Mouse (Mus musculus): Measurements from ENCODE around the gene Phldb2.

DNA sequence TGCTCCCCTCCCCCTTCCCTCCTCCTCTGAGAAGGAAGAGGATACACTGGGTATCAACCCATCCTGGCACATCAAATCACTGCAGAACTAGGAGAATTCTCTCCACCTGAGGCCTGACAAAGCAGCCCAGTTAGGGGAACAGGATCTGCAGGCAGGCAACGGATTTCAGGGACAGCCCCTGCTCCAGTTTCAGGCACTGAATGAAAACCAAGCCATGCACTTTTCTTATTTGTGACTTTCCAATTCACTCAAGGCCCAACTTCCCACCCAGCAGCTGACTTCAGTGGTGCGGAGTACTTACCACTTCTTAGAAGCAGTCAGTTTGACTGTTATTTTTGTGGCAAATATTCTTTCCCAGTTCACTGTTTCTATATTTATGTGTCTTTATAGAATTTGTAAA lies 12.7 kb downstream of the Phldb2 start:
- TF ChIP-seq CTCF (conservative IDR thresholded peaks at IDR 0.05; ENCODE audit: insufficient read depth, insufficient read length, low read depth, low read length) (no peak), POLR2A (IDR thresholded peaks at IDR 0.05; ENCODE audit: low read depth, low read length) (no peak)
